Mouse (Mus musculus) gastrocnemius, postnatal 25 days (tissue): ENCODE measurements around the gene H3f3b. TPM values are rescaled to one million over a fixed set of nuclear protein-coding genes. Genes with fewer than 3 reads are reported as not detected.

Source experiments
- DNase-seq: peaks from one replicate; pipeline ENCODE4 v3.0.0; 2022
- long read RNA-seq, 2 experiments: library from polyadenylated mRNA; stranded (forward); transcript quantifications; one replicate each; pipeline ENCODE4 v2.0.0; 2021
- total RNA-seq, 2 experiments: library from RNA; stranded (reverse); gene quantifications; 1 replicate in 1 of 2; 2 replicates in 1 of 2; pipeline ENCODE4 v1.2.3; 2021

H3f3b gene
- total RNA-seq: 10 to 100 TPM; 65.8 to 68.4 TPM
- long read RNA-seq, experiment 1, transcript H3f3b-201 (4 exons, 1,993 nt): major isoform, 177 of 201 reads
- long read RNA-seq, experiment 1, partial matches to known transcripts: 0 of 201 reads
- long read RNA-seq, experiment 1, other reads (novel, unspliced or antisense): 20 of 201 reads
- long read RNA-seq, experiment 2, transcript H3f3b-201 (4 exons, 1,993 nt): major isoform, 226 of 245 reads
- long read RNA-seq, experiment 2, partial matches to known transcripts: 2 of 245 reads
- long read RNA-seq, experiment 2, other reads (novel, unspliced or antisense): 16 of 245 reads

GRCm38 (mm10) chr11:116027756-116028155 is at the start of gene H3f3b:
Gene H3f3b (minus strand): TSS chr11:116027962.
- DNase-seq: no peak

- DNase-seq: no peak
These were observed 49.1 kb upstream of the H3f3b start for GRCm38 (mm10) chr11:116076836-116077235.

- no peak for DNase-seq
These were observed 48.4 kb upstream of the H3f3b start for GRCm38 (mm10) chr11:116076266-116076540.

GRCm38 (mm10) chr11:116075539-116076265 is 47.9 kb upstream of the H3f3b start:
- DNase-seq: no peak

GRCm38 (mm10) chr11:116074436-116074991 is 46.8 kb upstream of the H3f3b start:
- DNase-seq: no peak

GRCm38 (mm10) chr11:116072608-116073007 is 44.8 kb upstream of the H3f3b start:
- no peak for DNase-seq

- no peak for DNase-seq
These were observed 43.7 kb upstream of the H3f3b start for GRCm38 (mm10) chr11:116071510-116071909.

- no peak for DNase-seq
These were observed 37.6 kb upstream of the H3f3b start for GRCm38 (mm10) chr11:116065345-116065744.

GRCm38 (mm10) chr11:116064187-116064867 is 36.6 kb upstream of the H3f3b start:
- no peak for DNase-seq

GRCm38 (mm10) chr11:116063562-116063961 is 35.8 kb upstream of the H3f3b start:
- no peak for DNase-seq

- DNase-seq: no peak
These were observed 34.8 kb upstream of the H3f3b start for GRCm38 (mm10) chr11:116062521-116062920.

- DNase-seq: no peak
These were observed 34.1 kb upstream of the H3f3b start for GRCm38 (mm10) chr11:116061641-116062415.

GRCm38 (mm10) chr11:116060596-116060995 is 32.8 kb upstream of the H3f3b start:
- no peak for DNase-seq

GRCm38 (mm10) chr11:116059691-116060025 is 31.9 kb upstream of the H3f3b start:
- no peak for DNase-seq

- no peak for DNase-seq
These were observed 31.3 kb upstream of the H3f3b start for GRCm38 (mm10) chr11:116058868-116059690.

GRCm38 (mm10) chr11:116058022-116058614 is 30.4 kb upstream of the H3f3b start:
- no peak for DNase-seq

GRCm38 (mm10) chr11:116057237-116057881 is 29.6 kb upstream of the H3f3b start:
- DNase-seq: no peak

- no peak for DNase-seq
These were observed 28.1 kb upstream of the H3f3b start for GRCm38 (mm10) chr11:116055873-116056272.

- DNase-seq: no peak
These were observed 25.9 kb upstream of the H3f3b start for GRCm38 (mm10) chr11:116053510-116054229.

- DNase-seq: no peak
These were observed 22.4 kb upstream of the H3f3b start for GRCm38 (mm10) chr11:116050196-116050595.
